Mouse (Mus musculus) heart, adult 2 months (tissue): ENCODE data around the gene Zfpm1. TPM values are rescaled to one million over a fixed set of nuclear protein-coding genes. Genes with fewer than 3 reads are reported as not detected.

Experiments used
- DNase-seq, 2 experiments: peaks; one replicate each; pipeline ENCODE4 v3.0.0; 2021
- H3K27ac ChIP-seq: fragments of 200-600 bp; 2 replicates; pipeline ENCODE4 v1.8.1; 2022
- H3K27me3 ChIP-seq: fragments of 200-500 bp; 2 replicates; pipeline ENCODE4 v1.6.1; 2012; ENCODE audit warnings: mild to moderate bottlenecking, low read length, inconsistent platforms, mixed read lengths; ENCODE audit not compliant: control insufficient read depth, insufficient read depth
- H3K36me3 ChIP-seq: fragments of 200-500 bp; 2 replicates; pipeline ENCODE4 v1.6.1; 2012; ENCODE audit warnings: low read length, inconsistent platforms; ENCODE audit not compliant: control insufficient read depth, insufficient read depth
- H3K4me1 ChIP-seq: fragments of 200-500 bp; 2 replicates; pipeline ENCODE4 v1.6.1; 2011; ENCODE audit warnings: low read length; ENCODE audit not compliant: control insufficient read depth, insufficient read depth
- H3K4me3 ChIP-seq: fragments of 200-600 bp; 2 replicates; pipeline ENCODE4 v1.8.1; 2022
- H3K79me2 ChIP-seq: fragments of 200-500 bp; replicated peaks from 2 replicates; pipeline ENCODE4 v1.6.1; 2012; ENCODE audit warnings: mild to moderate bottlenecking, inconsistent platforms, low read length, moderate library complexity, mixed read lengths; ENCODE audit not compliant: control insufficient read depth, insufficient read depth
- H3K9ac ChIP-seq: fragments of 200-500 bp; 2 replicates; pipeline ENCODE4 v1.6.1; 2012; ENCODE audit warnings: low read depth, mild to moderate bottlenecking, control low read depth, inconsistent platforms, low read length, mixed read lengths
- CTCF ChIP-seq: fragments of 200-600 bp; IDR thresholded peaks from 2 replicates; pipeline ENCODE4 v1.8.1; 2022; ENCODE audit warnings: antibody characterized with exemption, mild to moderate bottlenecking, moderate library complexity
- EP300 ChIP-seq: fragments of 200-500 bp; IDR thresholded peaks from 2 replicates; pipeline ENCODE4 v1.6.1; 2011; ENCODE audit warnings: low read depth, low read length, control low read depth; ENCODE audit not compliant: insufficient read depth
- POLR2A ChIP-seq: fragments of 200-500 bp; IDR thresholded peaks from 2 replicates; pipeline ENCODE4 v1.6.1; 2011; ENCODE audit warnings: mild to moderate bottlenecking, low read depth, low read length, control low read depth; ENCODE audit not compliant: insufficient read depth
- WGBS: fragments of 180-500 bp; shearing (Covaris S2); methylation state at CpG from one replicate; pipeline ENCODE4 v1.1.7; 2018; 5-methylcytosine and 5-hydroxymethylcytosine counted together
- intact Hi-C: fragments of 180-260 bp; cut with DNase I; formaldehyde crosslinking; loops from one replicate; pipeline ENCODE4 v1.15.1; 2025
- polyA plus RNA-seq: library from polyadenylated mRNA; depleted of rRNA; stranded (reverse); fragments of >200 nt; gene quantifications from 2 replicates; pipeline ENCODE4 v1.2.3, GENCODE M21; 2012
- total RNA-seq, 2 experiments: library from RNA; stranded (reverse); gene quantifications; 2 replicates each; pipeline ENCODE4 v1.2.3; 2021

Zfpm1 gene
- total and polyA plus RNA-seq, 3 experiments, result 20.9 to 24.6 (median 21.2) TPM

DNA sequence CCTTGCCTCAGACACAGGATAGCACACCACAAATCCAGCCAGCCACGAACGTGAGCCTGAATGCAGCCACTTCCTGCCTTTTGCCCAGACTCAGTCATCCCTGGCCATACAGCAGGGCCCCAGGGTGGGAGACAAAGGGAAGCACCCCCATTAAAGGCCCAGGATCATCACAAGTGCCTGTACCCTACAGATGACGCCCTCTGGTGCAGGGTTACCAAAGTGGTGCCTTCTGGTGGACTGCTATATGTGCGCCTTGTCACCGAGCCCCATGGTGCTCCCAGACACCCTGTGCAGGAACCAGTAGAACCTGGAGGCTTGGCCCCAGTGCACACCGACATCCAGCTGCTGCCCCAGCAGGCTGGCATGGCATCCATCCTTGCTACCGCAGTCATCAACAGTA is 51.6 kb downstream of the Zfpm1 start:
- no peaks in the 10 kb centered on the region for H3K79me2 ChIP-seq

DNA sequence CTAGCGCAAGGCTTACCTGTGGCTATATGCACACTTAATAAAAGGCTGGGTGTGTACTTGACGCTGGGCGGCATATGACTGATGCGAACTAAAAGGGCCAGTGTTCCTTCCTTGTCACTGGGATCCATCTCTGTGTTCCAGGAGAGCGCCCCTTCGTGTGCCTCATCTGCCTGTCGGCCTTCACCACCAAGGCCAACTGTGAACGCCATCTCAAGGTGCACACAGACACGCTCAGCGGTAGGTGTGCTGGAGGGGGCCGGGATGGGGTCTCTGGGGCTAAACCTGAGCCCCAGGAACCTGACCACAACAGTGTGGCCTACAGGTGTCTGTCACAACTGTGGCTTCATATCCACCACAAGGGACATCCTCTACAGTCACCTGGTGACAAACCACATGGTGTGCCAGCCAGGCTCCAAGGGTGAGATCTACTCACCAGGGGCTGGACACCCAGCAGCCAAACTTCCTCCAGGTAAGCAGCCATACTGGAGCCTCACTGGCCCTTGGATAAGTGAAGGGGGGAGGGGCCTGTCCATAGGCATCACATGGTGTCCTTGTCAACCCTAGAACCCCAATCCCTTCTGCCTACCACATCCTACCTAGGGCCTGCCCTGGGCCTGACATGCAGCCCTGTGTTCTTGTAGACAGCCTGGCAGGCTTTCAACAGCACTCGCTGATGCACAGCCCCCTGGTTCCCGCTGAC is 53.0 kb downstream of the Zfpm1 start:
- intact Hi-C loops, result loop anchor here (10.0 kb wide), 1 partner anchor 360 kb away; no protein-coding TSS in a partner anchor
- H3K4me3 ChIP-seq, result no peak overlapping the region
- no peaks in the 10 kb centered on the region for H3K36me3 ChIP-seq

More for the DNA sequence above, 51.6 kb downstream of the Zfpm1 start:
- Histone ChIP-seq H3K27ac (no peak overlapping the region), H3K4me3 (no peak overlapping the region), H3K9ac (no peak overlapping the region), H3K36me3 (no peaks in the 10 kb centered on the region), H3K27me3 (no peaks in the 10 kb centered on the region), H3K4me1 (peaks cover 14% of the 10 kb centered on the region)
- TF ChIP-seq CTCF, result no peak
- no peak for TF ChIP-seq POLR2A
- TF ChIP-seq EP300, result no peak
- DNase-seq, result no peak
- intact Hi-C loops, result loop anchor here (1.0 to 10.0 kb wide), 2 partner anchors 60 to 359 kb away; no protein-coding TSS in a partner anchor
- 91% methylated on average over 7 of the region's 7 CpGs for WGBS

DNA sequence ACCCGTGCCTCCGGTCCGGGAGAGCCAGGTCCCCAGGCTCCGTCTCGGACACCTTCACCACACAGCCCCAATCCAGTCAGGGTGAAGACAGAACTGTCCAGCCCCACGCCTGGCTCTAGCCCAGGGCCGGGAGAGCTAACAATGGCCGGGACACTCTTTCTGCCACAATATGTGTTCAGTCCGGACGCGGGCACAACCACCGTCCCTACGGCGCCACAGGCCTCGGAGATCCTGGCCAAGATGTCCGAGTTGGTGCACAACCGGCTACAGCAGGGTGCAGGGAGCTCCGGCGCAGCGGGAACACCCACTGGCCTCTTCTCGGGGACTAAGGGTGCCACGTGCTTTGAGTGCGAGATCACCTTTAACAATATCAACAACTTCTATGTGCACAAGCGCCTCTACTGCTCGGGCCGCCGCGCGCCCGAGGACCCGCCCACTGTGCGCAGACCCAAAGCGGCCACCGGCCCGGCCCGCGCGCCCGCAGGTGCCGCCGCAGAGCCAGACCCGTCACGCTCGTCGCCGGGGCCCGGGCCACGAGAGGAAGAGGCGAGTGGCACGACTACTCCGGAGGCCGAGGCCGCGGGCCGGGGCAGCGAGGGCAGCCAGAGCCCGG is 53.8 kb downstream of the Zfpm1 start:
- no peak overlapping the region for H3K4me3 ChIP-seq
- no peak for TF ChIP-seq EP300
- H3K27me3 ChIP-seq, result no peaks in the 10 kb centered on the region
- H3K36me3 ChIP-seq, result no peaks in the 10 kb centered on the region
- no peak overlapping the region for H3K27ac ChIP-seq
- no peak for DNase-seq
- no peaks in the 10 kb centered on the region for H3K79me2 ChIP-seq
- H3K9ac ChIP-seq, result no peak overlapping the region
- H3K4me1 ChIP-seq, result peaks cover 7% of the 10 kb centered on the region
- 88% methylated on average over 57 of the region's 57 CpGs for whole genome bisulfite sequencing
- intact Hi-C loops, result loop anchor here (10.0 kb wide), 1 partner anchor 361 kb away; no protein-coding TSS in a partner anchor

More for the DNA sequence above, 53.0 kb downstream of the Zfpm1 start:
- no peak for DNase-seq
- Histone ChIP-seq H3K27me3 (no peaks in the 10 kb centered on the region), H3K4me1 (peaks cover 14% of the 10 kb centered on the region), H3K27ac (no peak overlapping the region), H3K9ac (no peak overlapping the region), H3K79me2 (no peaks in the 10 kb centered on the region)
- no peak for TF ChIP-seq POLR2A
- no peak for TF ChIP-seq CTCF
- TF ChIP-seq EP300, result no peak
- WGBS, result 96% methylated on average over 13 of the region's 13 CpGs

DNA sequence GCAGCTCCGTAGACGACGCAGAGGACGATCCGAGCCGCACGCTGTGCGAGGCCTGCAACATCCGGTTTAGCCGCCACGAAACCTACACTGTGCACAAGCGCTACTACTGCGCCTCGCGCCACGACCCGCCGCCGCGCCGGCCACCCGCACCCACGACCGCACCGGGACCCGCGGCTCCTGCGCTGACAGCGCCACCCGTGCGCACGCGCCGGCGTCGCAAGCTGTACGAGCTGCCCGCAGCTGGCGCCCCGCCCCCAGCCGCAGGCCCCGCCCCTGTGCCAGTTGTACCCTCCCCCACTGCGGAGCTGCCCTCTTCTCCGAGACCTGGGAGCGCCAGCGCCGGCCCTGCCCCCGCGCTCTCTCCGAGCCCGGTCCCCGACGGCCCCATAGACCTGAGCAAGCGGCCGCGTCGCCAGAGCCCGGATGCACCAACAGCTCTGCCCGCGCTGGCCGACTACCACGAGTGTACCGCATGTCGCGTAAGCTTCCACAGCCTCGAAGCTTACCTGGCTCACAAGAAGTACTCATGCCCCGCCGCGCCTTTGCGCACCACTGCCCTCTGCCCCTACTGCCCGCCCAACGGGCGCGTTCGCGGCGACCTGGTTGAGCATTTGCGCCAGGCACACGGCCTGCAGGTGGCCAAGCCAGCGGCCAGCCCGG is 54.4 kb downstream of the Zfpm1 start:
- Histone ChIP-seq H3K4me1 (peaks cover 4% of the 10 kb centered on the region), H3K9ac (no peak overlapping the region), H3K27ac (no peak overlapping the region), H3K36me3 (no peaks in the 10 kb centered on the region), H3K4me3 (no peak overlapping the region), H3K79me2 (no peaks in the 10 kb centered on the region), H3K27me3 (no peaks in the 10 kb centered on the region)
- intact Hi-C loops, result loop anchor here (10.0 kb wide), 1 partner anchor 362 kb away; no protein-coding TSS in a partner anchor
- DNase-seq, result no peak
- TF ChIP-seq EP300, result no peak
- TF ChIP-seq CTCF, result no peak
- no peak for TF ChIP-seq POLR2A
- WGBS, result 81% methylated on average over 81 of the region's 81 CpGs

DNA sequence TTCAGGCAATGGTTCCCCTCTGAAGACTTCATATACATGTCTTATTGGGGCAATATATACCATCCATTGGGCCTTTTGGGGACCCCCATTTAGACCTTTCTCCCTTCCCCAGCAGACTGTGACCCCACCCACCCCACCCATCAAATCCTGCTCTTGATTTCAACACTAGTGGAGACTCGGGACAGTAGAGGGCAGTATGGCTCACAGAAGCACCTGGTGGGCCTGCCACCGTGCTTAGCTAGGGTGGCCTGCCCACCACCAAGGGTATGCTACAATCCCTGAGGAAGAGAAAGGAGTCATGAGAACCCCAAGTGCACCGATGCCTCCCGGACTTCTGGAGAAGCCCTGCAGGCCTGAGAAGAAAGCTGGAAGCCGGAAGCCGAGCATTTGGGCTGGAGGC is 56.9 kb downstream of the Zfpm1 start:
- no peak overlapping the region for H3K27ac ChIP-seq
- no peak overlapping the region for H3K9ac ChIP-seq
- TF ChIP-seq EP300, result no peak
- peak; percentile 34 for TF ChIP-seq CTCF
- no peak for DNase-seq
- no peak overlapping the region for H3K4me3 ChIP-seq
- H3K4me1 ChIP-seq, result peaks cover 9% of the 10 kb centered on the region
- no peaks in the 10 kb centered on the region for H3K79me2 ChIP-seq
- intact Hi-C loops, result loop anchor here (10.0 kb wide), 1 partner anchor 364 kb away; no protein-coding TSS in a partner anchor
- H3K36me3 ChIP-seq, result no peaks in the 10 kb centered on the region
- no peaks in the 10 kb centered on the region for H3K27me3 ChIP-seq
- whole genome bisulfite sequencing, result 76% methylated on average over 6 of the region's 6 CpGs

DNA sequence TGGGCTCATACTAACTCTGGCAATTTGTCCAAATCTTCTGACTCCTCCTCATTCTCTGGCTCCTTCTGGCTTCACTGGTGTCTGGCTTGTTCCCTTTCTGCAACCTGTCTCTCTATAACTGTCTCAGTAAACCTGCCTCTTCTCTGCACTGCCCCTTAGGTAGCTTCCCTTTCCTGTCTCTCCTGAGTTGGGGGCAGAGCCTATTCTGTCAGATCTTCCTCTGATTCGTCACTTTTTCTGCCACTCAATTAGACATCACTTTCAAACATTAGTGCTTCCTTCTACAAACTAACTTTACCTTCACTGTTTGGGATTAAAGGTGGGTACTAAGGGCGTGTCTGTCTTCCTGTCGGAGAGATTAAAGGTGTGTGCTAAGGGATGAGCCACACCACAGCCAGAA is 58.8 kb downstream of the Zfpm1 start:
- DNase-seq, result no peak
- no peak for TF ChIP-seq CTCF
- TF ChIP-seq EP300, result no peak
- TF ChIP-seq POLR2A, result no peak
- Histone ChIP-seq H3K27me3 (no peaks in the 10 kb centered on the region), H3K79me2 (no peaks in the 10 kb centered on the region), H3K36me3 (no peaks in the 10 kb centered on the region), H3K9ac (no peak overlapping the region), H3K4me1 (peaks cover 10% of the 10 kb centered on the region), H3K27ac (no peak overlapping the region), H3K4me3 (no peak overlapping the region)
- intact Hi-C loops, result no loop called here
- WGBS, result 90% methylated on average over 3 of the region's 3 CpGs
